Mouse (Mus musculus): Measurements from ENCODE around the gene Tspan2.

Tspan2 gene

GRCm38 (mm10) chr3:102738161-102738901 lies 4.0 kb downstream of the Tspan2 start:
- Histone ChIP-seq H3K4me3 (replicated peaks; ENCODE audit: low read length) (no peak overlapping the region), H3K36me3 (ENCODE audit: insufficient read depth, low read length) (no peaks in the 10 kb centered on the region), H3K4me1 (replicated peaks; ENCODE audit: low read depth, low read length) (peaks cover 15% of the 10 kb centered on the region), H3K9me3 (ENCODE audit: low read length) (no peaks in the 10 kb centered on the region), H3K27me3 (ENCODE audit: insufficient read depth, low read length) (peaks cover 52% of the 10 kb centered on the region)
- TF ChIP-seq CTCF (conservative IDR thresholded peaks at IDR 0.05; ENCODE audit: low read length) (no peak), POU5F1 (IDR thresholded peaks at IDR 0.05; ENCODE audit: borderline replicate concordance, low read length) (no peak), NANOG (IDR thresholded peaks at IDR 0.05; ENCODE audit: borderline replicate concordance, low read length) (no peak)

DNA sequence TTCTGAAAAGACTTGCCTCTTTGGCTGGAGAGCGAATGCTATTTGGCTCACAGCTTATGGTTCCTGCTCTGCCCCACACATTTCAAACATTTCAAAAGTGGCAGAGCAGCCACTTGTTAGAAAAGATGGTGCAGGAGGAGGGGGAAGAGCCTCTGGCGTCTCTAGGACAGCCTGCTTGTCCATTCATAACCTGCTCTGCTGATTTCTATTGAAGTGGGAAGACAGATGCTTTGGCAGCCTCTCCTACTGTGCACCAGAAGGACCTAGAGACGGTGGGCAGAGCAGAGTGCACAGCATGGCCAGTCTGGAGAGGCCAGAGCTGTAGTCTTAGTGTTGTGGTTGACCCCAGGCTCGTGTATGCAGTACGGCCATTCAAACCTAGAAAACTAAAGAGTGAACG lies 4.6 kb downstream of the Tspan2 start:
- no peak overlapping the region for H3K4me3 ChIP-seq (replicated peaks; ENCODE audit: low read length)
- no peaks in the 10 kb centered on the region for H3K36me3 ChIP-seq (ENCODE audit: insufficient read depth, low read length)
- TF ChIP-seq CTCF (conservative IDR thresholded peaks at IDR 0.05; ENCODE audit: low read length) (no peak), NANOG (IDR thresholded peaks at IDR 0.05; ENCODE audit: borderline replicate concordance, low read length) (no peak), POU5F1 (IDR thresholded peaks at IDR 0.05; ENCODE audit: borderline replicate concordance, low read length) (no peak)
- peaks cover 14% of the 10 kb centered on the region for H3K4me1 ChIP-seq (replicated peaks; ENCODE audit: low read depth, low read length)
- no peaks in the 10 kb centered on the region for H3K9me3 ChIP-seq (ENCODE audit: low read length)
- H3K27me3 ChIP-seq (ENCODE audit: insufficient read depth, low read length): peaks cover 46% of the 10 kb centered on the region

DNA sequence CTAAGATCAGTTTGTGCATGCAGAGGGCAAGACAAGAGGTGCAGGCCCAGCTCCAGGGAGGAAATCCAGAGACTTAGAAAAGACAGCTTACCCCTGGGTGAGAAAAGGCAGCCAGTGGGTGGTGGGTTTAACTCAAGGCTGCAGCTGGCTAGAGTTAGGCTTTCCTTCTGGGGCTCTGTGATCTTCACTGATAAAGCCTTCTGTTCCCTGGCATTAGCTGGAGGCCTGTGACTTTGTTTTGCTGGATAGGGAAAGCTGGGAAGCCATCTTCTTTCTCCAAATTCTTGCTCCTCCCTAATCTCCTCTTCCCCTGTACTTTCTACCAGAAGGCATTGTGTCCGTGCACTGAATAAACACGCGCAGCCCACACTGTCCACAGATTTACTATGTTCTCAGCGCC lies 8.4 kb downstream of the Tspan2 start:
- Histone ChIP-seq H3K4me3 (replicated peaks; ENCODE audit: low read length) (no peak overlapping the region), H3K9me3 (ENCODE audit: low read length) (no peaks in the 10 kb centered on the region), H3K27me3 (ENCODE audit: insufficient read depth, low read length) (peaks cover 12% of the 10 kb centered on the region; the same call in 1 of the 2 replicates), H3K4me1 (replicated peaks; ENCODE audit: low read depth, low read length) (peaks cover 10% of the 10 kb centered on the region; the same call in 1 of the 2 replicates), H3K36me3 (ENCODE audit: insufficient read depth, low read length) (no peaks in the 10 kb centered on the region)
- TF ChIP-seq NANOG (IDR thresholded peaks at IDR 0.05; ENCODE audit: borderline replicate concordance, low read length) (no peak), POU5F1 (IDR thresholded peaks at IDR 0.05; ENCODE audit: borderline replicate concordance, low read length) (no peak), CTCF (conservative IDR thresholded peaks at IDR 0.05; ENCODE audit: low read length) (no peak)

GRCm38 (mm10) chr3:102743202-102743601 lies 8.9 kb downstream of the Tspan2 start:
- no peaks in the 10 kb centered on the region for H3K9me3 ChIP-seq (ENCODE audit: low read length)
- peaks cover 7% of the 10 kb centered on the region; the same call in 1 of the 2 replicates for H3K27me3 ChIP-seq (ENCODE audit: insufficient read depth, low read length)
- H3K4me1 ChIP-seq (replicated peaks; ENCODE audit: low read depth, low read length): peaks cover 11% of the 10 kb centered on the region
- TF ChIP-seq POU5F1 (IDR thresholded peaks at IDR 0.05; ENCODE audit: borderline replicate concordance, low read length): no peak
- no peak for TF ChIP-seq CTCF (conservative IDR thresholded peaks at IDR 0.05; ENCODE audit: low read length)
- no peak for TF ChIP-seq NANOG (IDR thresholded peaks at IDR 0.05; ENCODE audit: borderline replicate concordance, low read length)
- no peaks in the 10 kb centered on the region for H3K36me3 ChIP-seq (ENCODE audit: insufficient read depth, low read length)
- no peak overlapping the region for H3K4me3 ChIP-seq (replicated peaks; ENCODE audit: low read length)

GRCm38 (mm10) chr3:102743781-102744471 lies 9.6 kb downstream of the Tspan2 start:
- Histone ChIP-seq H3K27me3 (ENCODE audit: insufficient read depth, low read length) (peaks cover 3% of the 10 kb centered on the region; the same call in 1 of the 2 replicates), H3K4me1 (replicated peaks; ENCODE audit: low read depth, low read length) (peaks cover 13% of the 10 kb centered on the region), H3K9me3 (ENCODE audit: low read length) (no peaks in the 10 kb centered on the region), H3K36me3 (ENCODE audit: insufficient read depth, low read length) (no peaks in the 10 kb centered on the region), H3K4me3 (replicated peaks; ENCODE audit: low read length) (no peak overlapping the region)
- TF ChIP-seq NANOG (IDR thresholded peaks at IDR 0.05; ENCODE audit: borderline replicate concordance, low read length) (no peak), CTCF (conservative IDR thresholded peaks at IDR 0.05; ENCODE audit: low read length) (no peak), POU5F1 (IDR thresholded peaks at IDR 0.05; ENCODE audit: borderline replicate concordance, low read length) (no peak)

GRCm38 (mm10) chr3:102744657-102745056 lies 10.3 kb downstream of the Tspan2 start:
- H3K9me3 ChIP-seq (ENCODE audit: low read length): no peaks in the 10 kb centered on the region
- H3K36me3 ChIP-seq (ENCODE audit: insufficient read depth, low read length): no peaks in the 10 kb centered on the region
- peaks cover 13% of the 10 kb centered on the region for H3K4me1 ChIP-seq (replicated peaks; ENCODE audit: low read depth, low read length)
- no peak for TF ChIP-seq NANOG (IDR thresholded peaks at IDR 0.05; ENCODE audit: borderline replicate concordance, low read length)
- TF ChIP-seq POU5F1 (IDR thresholded peaks at IDR 0.05; ENCODE audit: borderline replicate concordance, low read length): no peak
- TF ChIP-seq CTCF (conservative IDR thresholded peaks at IDR 0.05; ENCODE audit: low read length): no peak
- H3K4me3 ChIP-seq (replicated peaks; ENCODE audit: low read length): no peak overlapping the region
- H3K27me3 ChIP-seq (ENCODE audit: insufficient read depth, low read length): no peaks in the 10 kb centered on the region

DNA sequence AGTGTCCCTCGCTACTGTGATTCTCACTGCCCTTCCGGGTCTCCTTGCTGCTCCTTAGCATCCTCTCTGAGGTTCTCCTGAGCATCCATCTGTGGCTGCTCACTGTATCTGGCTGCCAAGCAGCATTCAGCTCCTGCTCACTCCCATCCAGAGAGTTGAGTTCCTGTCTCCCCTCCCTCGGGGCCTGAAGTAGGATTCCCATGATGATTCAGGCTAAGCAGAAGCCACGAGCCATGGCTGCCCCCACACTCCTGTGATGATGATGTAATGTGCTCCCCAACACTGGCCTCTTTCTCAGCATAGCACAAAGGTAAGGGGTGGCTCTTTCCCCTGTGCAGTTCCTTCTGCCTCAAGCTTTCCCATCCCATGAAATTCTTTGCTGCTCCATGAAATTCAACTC lies 11.8 kb downstream of the Tspan2 start:
- no peak overlapping the region for H3K4me3 ChIP-seq (replicated peaks; ENCODE audit: low read length)

DNA sequence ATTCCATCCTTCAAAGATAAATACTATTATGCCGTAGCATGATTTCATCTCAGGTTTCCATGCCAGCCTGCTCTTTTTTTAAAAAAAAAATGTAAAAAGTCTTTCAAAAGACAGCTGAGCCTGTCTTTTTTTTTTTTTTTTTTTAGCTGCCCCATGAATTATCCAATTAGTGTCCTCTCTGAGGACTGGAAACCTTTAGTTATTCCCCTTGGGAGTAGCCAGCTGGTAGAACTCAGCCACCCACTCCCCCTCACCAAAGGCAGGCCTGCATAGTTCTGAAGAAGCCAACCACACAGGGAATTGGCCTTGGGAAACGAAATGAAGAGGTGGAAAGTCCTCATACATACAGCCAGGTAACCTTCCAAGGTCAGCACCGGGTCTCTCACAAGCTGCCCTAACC lies 13.7 kb downstream of the Tspan2 start:
- Histone ChIP-seq H3K36me3 (ENCODE audit: insufficient read depth, low read length) (no peaks in the 10 kb centered on the region), H3K9me3 (ENCODE audit: low read length) (no peaks in the 10 kb centered on the region), H3K4me3 (replicated peaks; ENCODE audit: low read length) (no peak overlapping the region), H3K4me1 (replicated peaks; ENCODE audit: low read depth, low read length) (peaks cover 13% of the 10 kb centered on the region), H3K27me3 (ENCODE audit: insufficient read depth, low read length) (no peaks in the 10 kb centered on the region)
- TF ChIP-seq CTCF (conservative IDR thresholded peaks at IDR 0.05; ENCODE audit: low read length) (no peak), POU5F1 (IDR thresholded peaks at IDR 0.05; ENCODE audit: borderline replicate concordance, low read length) (no peak), NANOG (IDR thresholded peaks at IDR 0.05; ENCODE audit: borderline replicate concordance, low read length) (no peak)

More for the DNA sequence above, 11.8 kb downstream of the Tspan2 start:
- Histone ChIP-seq H3K27me3 (ENCODE audit: insufficient read depth, low read length) (no peaks in the 10 kb centered on the region), H3K36me3 (ENCODE audit: insufficient read depth, low read length) (no peaks in the 10 kb centered on the region), H3K4me1 (replicated peaks; ENCODE audit: low read depth, low read length) (peaks cover 13% of the 10 kb centered on the region), H3K9me3 (ENCODE audit: low read length) (no peaks in the 10 kb centered on the region)
- TF ChIP-seq NANOG (IDR thresholded peaks at IDR 0.05; ENCODE audit: borderline replicate concordance, low read length) (no peak), POU5F1 (IDR thresholded peaks at IDR 0.05; ENCODE audit: borderline replicate concordance, low read length) (no peak), CTCF (conservative IDR thresholded peaks at IDR 0.05; ENCODE audit: low read length) (no peak)

Data from E14TG2a.4 (cell line).